Mouse (Mus musculus): ENCODE data around the gene Tacc2. TPM values are rescaled to one million over a fixed set of nuclear protein-coding genes. Genes with fewer than 3 reads are reported as not detected.

Tacc2 gene
- polyA plus RNA-seq, 1 experiment: 80.9 TPM

GRCm38 (mm10) chr7:130709372-130710274, 132.4 kb downstream of the Tacc2 start:
- Histone ChIP-seq H3K27ac (ENCODE audit: insufficient read depth, low read length) (no peak overlapping the region), H3K27me3 (ENCODE audit: control insufficient read depth, insufficient read depth, low read length, poor library complexity, severe bottlenecking) (no peaks in the 10 kb centered on the region)

GRCm38 (mm10) chr7:130711851-130712250, 134.6 kb downstream of the Tacc2 start:
- Histone ChIP-seq H3K4me3 (ENCODE audit: low read depth, low read length) (no peak overlapping the region), H3K27ac (ENCODE audit: insufficient read depth, low read length) (no peak overlapping the region), H3K9ac (ENCODE audit: low read depth, poor library complexity, severe bottlenecking) (no peak overlapping the region), H3K9me3 (replicated peaks; ENCODE audit: control insufficient read depth, insufficient read depth, low read length, poor library complexity, severe bottlenecking) (peaks cover 2% of the 10 kb centered on the region), H3K36me3 (ENCODE audit: control insufficient read depth, insufficient read depth, low read length, poor library complexity, severe bottlenecking) (peaks cover 3% of the 10 kb centered on the region; the same call in 1 of the 2 replicates), H3K4me1 (ENCODE audit: control insufficient read depth, insufficient read depth, low read length) (no peaks in the 10 kb centered on the region), H3K27me3 (ENCODE audit: control insufficient read depth, insufficient read depth, low read length, poor library complexity, severe bottlenecking) (no peaks in the 10 kb centered on the region)
- TF ChIP-seq CTCF (IDR thresholded peaks at IDR 0.05; ENCODE audit: low read depth, low read length): no peak
- TF ChIP-seq POLR2A (IDR thresholded peaks at IDR 0.05; ENCODE audit: insufficient read depth, low read length): no peak
- TF ChIP-seq EP300 (IDR thresholded peaks at IDR 0.05; ENCODE audit: insufficient read depth, low read depth, low read length): no peak

More at GRCm38 (mm10) chr7:130709372-130710274, 132.4 kb downstream of the Tacc2 start:
- Histone ChIP-seq H3K4me3 (ENCODE audit: low read depth, low read length) (no peak overlapping the region), H3K9me3 (replicated peaks; ENCODE audit: control insufficient read depth, insufficient read depth, low read length, poor library complexity, severe bottlenecking) (no peaks in the 10 kb centered on the region), H3K36me3 (ENCODE audit: control insufficient read depth, insufficient read depth, low read length, poor library complexity, severe bottlenecking) (no peaks in the 10 kb centered on the region), H3K4me1 (ENCODE audit: control insufficient read depth, insufficient read depth, low read length) (no peaks in the 10 kb centered on the region), H3K9ac (ENCODE audit: low read depth, poor library complexity, severe bottlenecking) (no peak overlapping the region)
- no peak for TF ChIP-seq POLR2A (IDR thresholded peaks at IDR 0.05; ENCODE audit: insufficient read depth, low read length)
- TF ChIP-seq CTCF (IDR thresholded peaks at IDR 0.05; ENCODE audit: low read depth, low read length): no peak
- no peak for TF ChIP-seq EP300 (IDR thresholded peaks at IDR 0.05; ENCODE audit: insufficient read depth, low read depth, low read length)

DNA sequence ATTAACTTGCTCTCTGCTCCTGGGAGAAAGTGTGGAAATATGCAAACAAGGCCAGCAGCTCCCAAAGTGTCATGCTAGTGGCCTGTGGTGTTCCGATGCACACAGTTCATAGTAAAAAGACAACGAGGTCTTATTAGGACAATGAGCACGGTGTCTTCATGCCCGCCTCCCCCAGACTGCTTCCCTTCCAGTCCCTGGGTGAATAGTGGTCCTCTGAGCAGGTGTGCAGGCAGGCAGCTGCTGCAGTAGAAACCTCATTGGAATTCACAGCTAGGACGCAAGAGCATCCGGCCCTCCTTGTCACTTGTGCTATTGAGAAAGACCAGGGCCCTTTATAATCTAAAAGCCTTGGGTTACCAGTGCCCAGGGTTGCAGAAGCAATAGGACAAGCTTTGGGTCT, 136.1 kb downstream of the Tacc2 start:
- H3K9ac ChIP-seq (ENCODE audit: low read depth, poor library complexity, severe bottlenecking): no peak overlapping the region
- peaks cover 13% of the 10 kb centered on the region for H3K36me3 ChIP-seq (ENCODE audit: control insufficient read depth, insufficient read depth, low read length, poor library complexity, severe bottlenecking)
- no peaks in the 10 kb centered on the region for H3K4me1 ChIP-seq (ENCODE audit: control insufficient read depth, insufficient read depth, low read length)
- H3K9me3 ChIP-seq (replicated peaks; ENCODE audit: control insufficient read depth, insufficient read depth, low read length, poor library complexity, severe bottlenecking): peaks cover 8% of the 10 kb centered on the region
- no peaks in the 10 kb centered on the region for H3K27me3 ChIP-seq (ENCODE audit: control insufficient read depth, insufficient read depth, low read length, poor library complexity, severe bottlenecking)
- TF ChIP-seq CTCF (IDR thresholded peaks at IDR 0.05; ENCODE audit: low read depth, low read length) (no peak), EP300 (IDR thresholded peaks at IDR 0.05; ENCODE audit: insufficient read depth, low read depth, low read length) (no peak), POLR2A (IDR thresholded peaks at IDR 0.05; ENCODE audit: insufficient read depth, low read length) (no peak)
- H3K27ac ChIP-seq (ENCODE audit: insufficient read depth, low read length): no peak overlapping the region
- no peak overlapping the region for H3K4me3 ChIP-seq (ENCODE audit: low read depth, low read length)

GRCm38 (mm10) chr7:130715467-130715866, 138.2 kb downstream of the Tacc2 start:
- H3K27ac ChIP-seq (ENCODE audit: insufficient read depth, low read length): no peak overlapping the region
- H3K4me1 ChIP-seq (ENCODE audit: control insufficient read depth, insufficient read depth, low read length): no peaks in the 10 kb centered on the region
- H3K9ac ChIP-seq (ENCODE audit: low read depth, poor library complexity, severe bottlenecking): no peak overlapping the region
- TF ChIP-seq EP300 (IDR thresholded peaks at IDR 0.05; ENCODE audit: insufficient read depth, low read depth, low read length): no peak
- no peak for TF ChIP-seq CTCF (IDR thresholded peaks at IDR 0.05; ENCODE audit: low read depth, low read length)
- TF ChIP-seq POLR2A (IDR thresholded peaks at IDR 0.05; ENCODE audit: insufficient read depth, low read length): no peak
- H3K36me3 ChIP-seq (ENCODE audit: control insufficient read depth, insufficient read depth, low read length, poor library complexity, severe bottlenecking): peaks cover 17% of the 10 kb centered on the region
- H3K4me3 ChIP-seq (ENCODE audit: low read depth, low read length): no peak overlapping the region
- H3K27me3 ChIP-seq (ENCODE audit: control insufficient read depth, insufficient read depth, low read length, poor library complexity, severe bottlenecking): no peaks in the 10 kb centered on the region
- peaks cover 8% of the 10 kb centered on the region for H3K9me3 ChIP-seq (replicated peaks; ENCODE audit: control insufficient read depth, insufficient read depth, low read length, poor library complexity, severe bottlenecking)

DNA sequence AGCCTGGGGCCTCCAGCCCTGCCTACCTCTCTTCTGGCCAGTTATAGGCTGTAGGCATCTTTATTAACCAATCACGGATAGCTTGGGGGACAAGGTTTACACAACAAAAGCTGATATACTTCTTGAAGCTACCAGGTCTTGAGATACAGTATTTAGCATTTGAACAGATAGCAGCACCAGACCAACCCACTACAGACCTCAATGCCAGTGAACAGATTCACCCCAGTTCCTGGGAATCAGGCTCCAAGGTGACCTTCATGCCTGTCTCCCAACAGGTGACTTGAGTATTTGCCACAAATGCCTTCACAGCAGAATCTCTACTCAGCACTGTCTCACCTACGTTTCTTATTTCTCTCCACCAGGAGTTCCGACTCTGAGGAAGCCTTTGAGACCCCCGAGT, 139.1 kb downstream of the Tacc2 start:
- no peak for TF ChIP-seq POLR2A (IDR thresholded peaks at IDR 0.05; ENCODE audit: insufficient read depth, low read length)
- TF ChIP-seq EP300 (IDR thresholded peaks at IDR 0.05; ENCODE audit: insufficient read depth, low read depth, low read length): no peak
- TF ChIP-seq CTCF (IDR thresholded peaks at IDR 0.05; ENCODE audit: low read depth, low read length): no peak
- H3K9me3 ChIP-seq (replicated peaks; ENCODE audit: control insufficient read depth, insufficient read depth, low read length, poor library complexity, severe bottlenecking): peaks cover 8% of the 10 kb centered on the region
- no peak overlapping the region for H3K27ac ChIP-seq (ENCODE audit: insufficient read depth, low read length)
- no peak overlapping the region for H3K9ac ChIP-seq (ENCODE audit: low read depth, poor library complexity, severe bottlenecking)
- H3K36me3 ChIP-seq (ENCODE audit: control insufficient read depth, insufficient read depth, low read length, poor library complexity, severe bottlenecking): peaks cover 17% of the 10 kb centered on the region
- H3K27me3 ChIP-seq (ENCODE audit: control insufficient read depth, insufficient read depth, low read length, poor library complexity, severe bottlenecking): no peaks in the 10 kb centered on the region
- no peaks in the 10 kb centered on the region for H3K4me1 ChIP-seq (ENCODE audit: control insufficient read depth, insufficient read depth, low read length)
- no peak overlapping the region for H3K4me3 ChIP-seq (ENCODE audit: low read depth, low read length)

DNA sequence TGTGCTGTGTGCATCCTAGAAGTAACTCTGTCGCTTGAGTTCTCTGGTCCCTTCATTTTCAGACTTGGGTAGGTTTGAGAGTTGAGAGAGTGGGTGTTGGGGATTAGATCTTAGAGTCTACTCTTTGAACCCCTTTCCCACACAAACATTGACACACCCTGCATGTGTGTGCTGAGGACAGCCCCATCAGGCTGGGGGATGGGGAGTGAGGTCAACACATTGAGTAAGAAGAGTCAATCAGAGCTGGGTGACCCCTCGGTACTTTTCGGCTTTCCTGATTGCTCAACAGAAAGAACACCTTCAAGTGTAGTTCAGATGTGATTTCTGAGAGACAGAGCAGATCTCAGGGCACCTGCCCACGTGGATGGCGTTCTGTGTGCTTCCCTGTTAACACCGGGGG, 139.8 kb downstream of the Tacc2 start:
- H3K27ac ChIP-seq (ENCODE audit: insufficient read depth, low read length): no peak overlapping the region

More for the DNA sequence above, 139.8 kb downstream of the Tacc2 start:
- Histone ChIP-seq H3K4me1 (ENCODE audit: control insufficient read depth, insufficient read depth, low read length) (no peaks in the 10 kb centered on the region), H3K9me3 (replicated peaks; ENCODE audit: control insufficient read depth, insufficient read depth, low read length, poor library complexity, severe bottlenecking) (peaks cover 8% of the 10 kb centered on the region), H3K27me3 (ENCODE audit: control insufficient read depth, insufficient read depth, low read length, poor library complexity, severe bottlenecking) (no peaks in the 10 kb centered on the region), H3K4me3 (ENCODE audit: low read depth, low read length) (no peak overlapping the region), H3K36me3 (ENCODE audit: control insufficient read depth, insufficient read depth, low read length, poor library complexity, severe bottlenecking) (peaks cover 17% of the 10 kb centered on the region), H3K9ac (ENCODE audit: low read depth, poor library complexity, severe bottlenecking) (no peak overlapping the region)
- TF ChIP-seq CTCF (IDR thresholded peaks at IDR 0.05; ENCODE audit: low read depth, low read length) (no peak), EP300 (IDR thresholded peaks at IDR 0.05; ENCODE audit: insufficient read depth, low read depth, low read length) (no peak), POLR2A (IDR thresholded peaks at IDR 0.05; ENCODE audit: insufficient read depth, low read length) (no peak)

Data from ES-Bruce4 (cell line).